Mouse (Mus musculus) intestine, embryonic 14.5 days (tissue): ENCODE measurements around the gene Mapkapk5. TPM values are rescaled to one million over a fixed set of nuclear protein-coding genes. Genes with fewer than 3 reads are reported as not detected.

Experiments
- ATAC-seq: fragments of 200-750 bp; cut with Nextera tagmentation; replicated peaks from 2 replicates; pipeline ENCODE4 v1.8.0; 2017; ENCODE audit warnings: low read depth, moderate number of reproducible peaks, moderate TSS enrichment, moderate library complexity; ENCODE audit not compliant: low FRiP score, low TSS enrichment
- DNase-seq: peaks from one replicate; pipeline ENCODE4 v3.0.0-alpha.2; 2018; ENCODE audit warnings: low spot score
- H3K27ac ChIP-seq: fragments of 300-500 bp; sonication (generic); 2 replicates; pipeline ENCODE4 v1.5.1; 2014; ENCODE audit warnings: low read depth, mild to moderate bottlenecking, control low read depth
- H3K27me3 ChIP-seq: fragments of 300-500 bp; sonication (generic); replicated peaks from 2 replicates; pipeline ENCODE4 v1.6.1; 2014; ENCODE audit warnings: low read length, control low read depth; ENCODE audit not compliant: control insufficient read depth, insufficient read depth
- H3K36me3 ChIP-seq: fragments of 300-500 bp; sonication (generic); 2 replicates; pipeline ENCODE4 v1.6.1; 2014; ENCODE audit warnings: low read length, control low read depth; ENCODE audit not compliant: control insufficient read depth, insufficient read depth
- H3K4me1 ChIP-seq: fragments of 300-500 bp; sonication (generic); replicated peaks from 2 replicates; pipeline ENCODE4 v1.6.1; 2014; ENCODE audit warnings: low read length, control low read depth, mixed read lengths; ENCODE audit not compliant: control insufficient read depth, insufficient read depth
- H3K4me2 ChIP-seq: fragments of 300-500 bp; sonication (generic); 2 replicates; pipeline ENCODE4 v1.6.1; 2014; ENCODE audit warnings: low read length
- H3K4me3 ChIP-seq: fragments of 300-500 bp; sonication (generic); 2 replicates; pipeline ENCODE4 v1.5.1; 2014; ENCODE audit warnings: low read depth, low read length, control low read depth, mixed read lengths
- H3K9ac ChIP-seq: fragments of 300-500 bp; sonication (generic); 2 replicates; pipeline ENCODE4 v1.6.1; 2014; ENCODE audit warnings: mild to moderate bottlenecking, low read length
- H3K9me3 ChIP-seq: fragments of 300-500 bp; sonication (generic); 2 replicates; pipeline ENCODE4 v1.6.1; 2016; ENCODE audit warnings: low read length, control low read depth; ENCODE audit not compliant: control insufficient read depth
- WGBS: fragments of 180-500 bp; shearing (Covaris S2); extraction: QIAGEN DNeasy Blood & Tissue Kit; methylation state at CpG from one replicate; pipeline ENCODE4 v1.1.7; 2014; 5-methylcytosine and 5-hydroxymethylcytosine counted together
- polyA plus RNA-seq: library from polyadenylated mRNA; unstranded; fragments of >200 nt; fragmentation: Nextera tagmentation; extraction: Ambion mirVana; gene quantifications from 2 replicates; pipeline ENCODE4 v1.2.1, GENCODE M21; 2014

Gene Mapkapk5
- polyA plus RNA-seq, 1 experiment from 2014 or later: 48.8 TPM

GRCm38 (mm10) chr5:121544910-121545792 is 554 bp downstream of the Mapkapk5 start, which contains the start of the genes Adam1a and Gm42878:
Adam1a (minus strand) TSS chr5:121545482.
Gm42878 (minus strand) TSS chr5:121545482.
- H3K4me1 ChIP-seq: peaks cover 13% of the 10 kb centered on the region
- peak; percentile 77 for DNase-seq
- no peaks in the 10 kb centered on the region for H3K36me3 ChIP-seq
- WGBS: under 1% methylated on average over 47 of the region's 97 CpGs
- peak within 1 kb of the TSS; percentile 83 for H3K4me2 ChIP-seq
- no peaks in the 10 kb centered on the region for H3K27me3 ChIP-seq
- peak within 1 kb of the TSS; percentile 93 for H3K4me3 ChIP-seq
- H3K9me3 ChIP-seq: no peaks in the 10 kb centered on the region
- H3K27ac ChIP-seq: peak within 1 kb of the TSS; percentile 97
- peak within 1 kb of the TSS; percentile 96 for H3K9ac ChIP-seq
- peak; percentile 33 for ATAC-seq

- no peak for DNase-seq
- H3K9ac ChIP-seq: no peak overlapping the region
- WGBS: 80% methylated on average over 3 of the region's 3 CpGs
- 0 out of 2 replicates have a peak, but pooled peaks cover 10% of the 10 kb centered on the region for H3K36me3 ChIP-seq
- no peak for ATAC-seq
- H3K4me1 ChIP-seq: peaks cover 13% of the 10 kb centered on the region
- no peak overlapping the region for H3K4me3 ChIP-seq
- H3K9me3 ChIP-seq: no peaks in the 10 kb centered on the region
- no peaks in the 10 kb centered on the region for H3K27me3 ChIP-seq
- no peak overlapping the region for H3K4me2 ChIP-seq
- no peak overlapping the region for H3K27ac ChIP-seq
Observed at GRCm38 (mm10) chr5:121543370-121543769, 2.3 kb downstream of the Mapkapk5 start.

DNA sequence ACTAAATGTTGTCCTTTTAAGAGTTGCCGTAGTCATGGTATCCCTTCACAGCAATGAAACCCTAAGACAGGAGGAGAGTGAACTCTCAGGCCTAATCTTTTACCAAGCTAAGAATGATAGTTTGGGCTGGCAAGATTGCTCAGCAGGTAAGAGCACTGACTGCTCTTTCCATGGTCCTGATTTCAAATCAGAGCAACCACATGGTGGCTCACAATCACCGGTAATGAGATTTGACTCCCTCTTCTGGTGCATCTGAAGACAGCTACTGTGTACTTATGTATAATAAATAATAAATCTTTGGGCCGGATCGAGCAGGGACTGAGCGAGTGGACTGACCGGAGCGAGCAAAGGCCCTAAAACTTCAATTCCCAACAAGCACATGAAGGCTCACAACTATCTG is 4.5 kb downstream of the Mapkapk5 start:
- Histone ChIP-seq H3K9ac (no peak overlapping the region), H3K9me3 (no peaks in the 10 kb centered on the region), H3K36me3 (peaks cover 27% of the 10 kb centered on the region), H3K27ac (no peak overlapping the region), H3K27me3 (no peaks in the 10 kb centered on the region), H3K4me1 (peaks cover 13% of the 10 kb centered on the region), H3K4me3 (no peak overlapping the region), H3K4me2 (no peak overlapping the region)
- 81% methylated on average over 7 of the region's 7 CpGs for WGBS
- no peak for ATAC-seq
- DNase-seq: no peak

DNA sequence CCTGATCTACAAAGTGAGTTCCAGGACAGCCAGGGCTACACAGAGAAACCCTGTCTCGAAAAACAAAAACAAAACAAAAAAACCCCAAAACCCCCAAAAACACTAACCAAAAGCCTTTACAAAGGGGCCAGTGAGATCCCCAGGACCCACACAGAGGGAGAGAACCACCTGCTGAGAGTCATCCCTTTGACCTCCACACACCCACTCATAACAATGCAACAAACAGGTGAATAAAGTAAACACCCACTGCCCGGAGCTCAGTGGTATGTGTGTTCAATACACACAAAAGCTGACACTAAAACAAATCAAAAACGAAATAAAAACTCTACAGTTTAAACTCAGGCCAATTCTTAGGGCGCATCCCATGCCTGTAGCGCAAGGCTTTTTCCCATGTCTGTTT is 5.6 kb downstream of the Mapkapk5 start:
- H3K4me1 ChIP-seq: peaks cover 13% of the 10 kb centered on the region
- H3K9me3 ChIP-seq: no peaks in the 10 kb centered on the region
- no peak for ATAC-seq
- H3K36me3 ChIP-seq: peaks cover 38% of the 10 kb centered on the region
- 91% methylated on average over 5 of the region's 5 CpGs for WGBS
- no peak overlapping the region for H3K4me2 ChIP-seq
- H3K9ac ChIP-seq: no peak overlapping the region
- no peak overlapping the region for H3K4me3 ChIP-seq
- no peak overlapping the region for H3K27ac ChIP-seq
- no peak for DNase-seq
- H3K27me3 ChIP-seq: no peaks in the 10 kb centered on the region

- ATAC-seq (no peak), DNase-seq (no peak)
- Histone ChIP-seq H3K4me1 (no peaks in the 10 kb centered on the region), H3K9ac (no peak overlapping the region), H3K36me3 (peaks cover 60% of the 10 kb centered on the region), H3K27ac (no peak overlapping the region), H3K27me3 (no peaks in the 10 kb centered on the region), H3K4me3 (no peak overlapping the region), H3K4me2 (no peak overlapping the region), H3K9me3 (no peaks in the 10 kb centered on the region)
- WGBS: 88% methylated on average over 2 of the region's 2 CpGs
Observed at GRCm38 (mm10) chr5:121537588-121537987, 8.1 kb downstream of the Mapkapk5 start.

- DNase-seq: no peak
- Histone ChIP-seq H3K4me3 (no peak overlapping the region), H3K4me1 (no peaks in the 10 kb centered on the region), H3K27me3 (no peaks in the 10 kb centered on the region), H3K9me3 (no peaks in the 10 kb centered on the region), H3K9ac (no peak overlapping the region), H3K36me3 (peaks cover 65% of the 10 kb centered on the region), H3K4me2 (no peak overlapping the region), H3K27ac (no peak overlapping the region)
- WGBS: 69% methylated on average over 7 of the region's 7 CpGs
- ATAC-seq: no peak
Observed at GRCm38 (mm10) chr5:121536921-121537555, 8.7 kb downstream of the Mapkapk5 start.

DNA sequence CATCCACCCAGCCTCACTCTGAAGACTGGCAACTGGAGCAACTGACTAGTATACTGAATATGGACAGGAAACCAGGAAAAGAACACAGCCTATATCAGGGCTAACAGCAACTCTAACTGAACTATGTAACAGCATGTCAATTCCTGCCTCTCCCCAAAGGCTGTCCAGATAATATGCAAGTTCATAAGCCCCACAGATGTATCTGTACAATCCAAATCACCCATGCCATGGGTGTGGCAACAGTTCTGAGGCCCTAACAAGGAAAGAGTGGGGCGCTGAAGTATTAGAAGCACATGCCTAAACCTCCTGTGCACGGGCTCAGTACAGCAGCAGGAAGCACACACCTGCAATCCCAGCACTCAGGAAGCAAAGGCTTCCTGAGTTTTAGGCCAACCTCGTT is 10.6 kb downstream of the Mapkapk5 start:
- H3K27ac ChIP-seq: no peak overlapping the region
- H3K36me3 ChIP-seq: peaks cover 84% of the 10 kb centered on the region
- no peak overlapping the region for H3K4me2 ChIP-seq
- H3K27me3 ChIP-seq: no peaks in the 10 kb centered on the region
- ATAC-seq (no peak), DNase-seq (no peak)
- H3K4me1 ChIP-seq: no peaks in the 10 kb centered on the region
- H3K9me3 ChIP-seq: no peaks in the 10 kb centered on the region
- no peak overlapping the region for H3K4me3 ChIP-seq
- H3K9ac ChIP-seq: no peak overlapping the region
- WGBS: 94% methylated on average over 3 of the region's 3 CpGs

- no peak for DNase-seq
- no peak overlapping the region for H3K4me3 ChIP-seq
- H3K36me3 ChIP-seq: peaks cover 89% of the 10 kb centered on the region
- H3K4me1 ChIP-seq: no peaks in the 10 kb centered on the region
- 91% methylated on average over 5 of the region's 5 CpGs for WGBS
- no peak for ATAC-seq
- H3K9ac ChIP-seq: no peak overlapping the region
- no peak overlapping the region for H3K27ac ChIP-seq
- no peaks in the 10 kb centered on the region for H3K9me3 ChIP-seq
- no peak overlapping the region for H3K4me2 ChIP-seq
- no peaks in the 10 kb centered on the region for H3K27me3 ChIP-seq
Observed at GRCm38 (mm10) chr5:121534521-121534920, 11.2 kb downstream of the Mapkapk5 start.
